Mouse (Mus musculus): Measurements from ENCODE around the gene Lysmd4. TPM values are rescaled to one million over a fixed set of nuclear protein-coding genes. Genes with fewer than 3 reads are reported as not detected.
"Not testable (repeated sequence)": the region's sequence is repeated elsewhere in the genome, so short reads cannot be mapped to it uniquely, and the experiment has no call there.

Gene Lysmd4
- total RNA-seq, 2 experiments from 2014 or later: 32.5 to 35.4 TPM

DNA sequence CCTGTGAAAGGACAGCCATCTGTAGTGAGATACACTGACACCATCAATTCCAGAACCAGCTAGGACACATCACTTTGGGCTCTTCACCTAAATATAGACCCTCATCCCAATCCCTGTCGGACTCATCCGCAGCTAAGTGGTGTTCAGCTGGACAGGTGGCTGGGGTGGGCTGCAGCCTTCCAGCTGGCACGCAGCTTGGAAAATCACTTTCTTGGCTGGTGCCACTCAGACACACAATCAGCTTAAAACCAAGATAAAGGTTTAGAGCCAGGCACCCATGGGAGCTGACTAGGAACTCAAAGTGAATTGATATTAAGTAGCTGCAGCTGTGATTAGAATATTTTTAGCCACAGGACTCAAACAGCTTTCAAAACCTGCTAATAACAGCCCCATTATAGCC, 7.9 kb downstream of the Lysmd4 start:
- intact Hi-C loops (cut with DNase I): no loop called here
- DNase-seq: peak; percentile 60

DNA sequence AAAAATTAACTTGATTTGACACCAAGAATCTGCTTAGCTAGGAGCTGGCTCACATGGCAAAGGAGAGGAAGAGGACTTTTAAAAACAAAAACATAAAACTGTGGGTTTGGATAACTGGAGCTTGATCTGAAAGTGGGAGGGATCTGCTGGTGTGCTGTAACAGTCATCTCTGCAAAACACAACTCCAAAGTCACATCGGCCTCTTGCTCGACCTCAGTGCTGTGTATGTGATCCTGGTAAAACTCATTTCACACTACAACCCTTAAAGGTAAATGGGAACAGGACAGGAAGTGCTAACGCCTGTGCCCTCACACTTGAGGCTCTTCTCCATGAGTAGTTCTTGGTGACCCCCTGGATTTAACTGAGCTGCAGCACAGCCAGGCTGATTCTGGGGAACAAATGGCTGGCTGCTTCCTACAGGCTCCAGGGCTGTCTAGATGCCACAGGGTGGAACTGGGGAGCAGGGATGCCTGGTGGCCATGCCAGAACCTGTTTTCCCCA, 8.3 kb downstream of the Lysmd4 start:
- intact Hi-C loops (cut with DNase I): no loop called here
- peak; percentile 7 for DNase-seq

DNA sequence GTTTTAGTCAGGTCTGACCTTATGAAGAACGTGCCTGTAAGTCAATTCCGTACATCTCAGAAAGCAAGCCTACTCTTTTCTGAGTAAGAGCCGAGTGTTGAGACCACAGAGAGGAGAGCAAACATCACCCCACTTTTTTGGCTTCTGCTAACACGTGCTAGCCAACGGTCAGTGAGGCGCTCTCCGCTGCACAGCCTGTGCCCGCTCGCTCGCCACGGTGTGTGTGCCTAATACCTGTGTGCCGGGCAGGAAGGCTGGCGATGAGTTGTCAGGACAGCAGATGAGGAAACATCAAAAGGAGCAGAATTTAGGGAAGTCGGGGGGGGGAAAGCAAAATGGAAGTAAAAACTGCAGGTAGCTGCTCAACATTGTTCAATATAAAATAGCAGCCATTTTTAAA, 10.2 kb downstream of the Lysmd4 start:
- intact Hi-C loops (cut with DNase I): no loop called here
- no peak for DNase-seq

DNA sequence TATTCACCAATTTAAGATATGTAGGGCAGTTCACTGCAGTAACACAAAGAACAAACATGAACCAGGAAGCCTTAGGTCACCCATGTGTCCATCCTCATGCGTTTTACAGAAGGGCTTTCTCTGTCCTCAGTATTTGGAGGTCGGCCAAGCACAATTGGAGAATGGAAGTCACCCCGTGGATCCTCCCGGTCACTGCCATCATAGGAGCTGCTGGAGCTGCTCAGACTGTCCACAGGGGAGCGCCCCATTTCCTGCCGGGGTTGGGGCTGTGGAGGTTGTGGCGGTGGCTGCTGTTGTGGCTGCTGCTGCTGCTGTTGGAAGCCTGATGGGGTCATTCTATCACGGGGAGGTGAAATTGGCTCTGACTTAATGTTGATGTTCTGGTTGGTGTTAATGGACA, 12.5 kb downstream of the Lysmd4 start:
- intact Hi-C loops (cut with DNase I): no loop called here
- DNase-seq: peak; percentile 28

- no peak for DNase-seq
- intact Hi-C loops (cut with DNase I): no loop called here
Measured at GRCm38 (mm10) chr7:67236351-67236750, 14.0 kb downstream of the Lysmd4 start.

GRCm38 (mm10) chr7:67237752-67238151, 15.4 kb downstream of the Lysmd4 start:
- intact Hi-C loops (cut with DNase I): no loop called here
- DNase-seq: no peak

DNA sequence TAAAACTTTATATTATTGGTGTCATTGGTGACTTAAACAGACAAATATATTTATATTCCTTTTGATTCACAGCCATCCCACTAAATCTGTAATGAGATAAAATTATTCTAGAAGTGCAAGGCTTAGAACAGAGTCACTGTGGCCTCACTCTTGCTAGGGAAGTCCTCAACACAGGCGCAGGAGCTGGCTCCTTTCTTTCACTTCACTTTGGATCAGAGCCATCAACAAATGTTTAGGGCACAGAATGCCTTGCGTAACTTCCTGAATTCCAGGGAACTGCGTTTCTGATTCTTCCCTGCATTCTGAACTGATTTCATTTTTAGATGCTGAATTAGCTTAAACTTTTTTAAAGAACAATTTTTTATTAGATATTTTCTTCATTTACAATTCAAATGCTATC, 19.6 kb downstream of the Lysmd4 start:
- intact Hi-C loops (cut with DNase I): loop anchor here (2.0 kb wide), 1 partner anchor 389 kb away; no protein-coding TSS in a partner anchor
- DNase-seq: no peak

GRCm38 (mm10) chr7:67243121-67243893, 21.0 kb downstream of the Lysmd4 start:
- no peak for DNase-seq
- intact Hi-C loops (cut with DNase I): loop anchor here (2.0 kb wide), 1 partner anchor 387 kb away; no protein-coding TSS in a partner anchor

GRCm38 (mm10) chr7:67243894-67244282, 21.5 kb downstream of the Lysmd4 start:
- intact Hi-C loops (cut with DNase I): loop anchor here (2.0 kb wide), 1 partner anchor 387 kb away; no protein-coding TSS in a partner anchor
- no peak for DNase-seq

DNA sequence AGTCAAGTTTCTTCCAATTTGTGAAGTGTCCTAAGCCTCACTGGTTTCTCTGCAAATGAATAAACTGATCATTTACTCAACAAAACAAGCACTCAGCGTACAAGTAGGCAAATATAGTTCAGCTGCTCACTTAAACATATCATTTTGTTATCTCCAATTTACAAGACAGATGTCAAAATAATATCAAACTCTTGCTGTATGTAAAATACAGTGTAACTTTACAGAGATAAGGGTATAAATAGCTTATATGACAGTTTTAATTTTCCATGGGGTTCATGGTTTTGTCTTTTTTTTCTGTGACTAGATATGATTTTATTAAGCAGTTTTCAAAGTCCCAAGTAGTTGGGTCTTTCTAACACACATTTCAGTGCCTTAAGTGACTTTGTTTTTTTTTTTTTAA, 22.9 kb downstream of the Lysmd4 start:
- no peak for DNase-seq
- intact Hi-C loops (cut with DNase I): no loop called here

DNA sequence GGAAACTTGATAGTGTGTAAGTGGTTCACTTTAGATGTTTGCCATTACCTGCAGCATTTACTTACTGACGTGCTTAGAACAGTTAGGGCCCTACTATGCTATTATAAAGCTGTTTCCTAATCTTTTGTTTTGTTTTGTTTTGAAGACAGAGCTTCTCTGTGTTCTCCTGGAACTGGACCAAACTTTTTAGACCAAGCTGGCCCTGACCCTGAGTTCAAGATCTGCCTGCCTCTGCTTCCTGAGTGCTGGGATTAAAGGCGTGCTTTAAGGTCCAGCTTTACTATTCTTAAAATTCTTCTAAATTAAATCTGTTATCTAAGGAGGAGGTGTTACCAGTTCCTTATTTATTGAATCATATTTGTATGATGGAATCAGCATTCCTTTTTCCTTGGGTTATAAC, 23.7 kb downstream of the Lysmd4 start:
- intact Hi-C loops (cut with DNase I): no loop called here

GRCm38 (mm10) chr7:67259828-67260563, 37.7 kb downstream of the Lysmd4 start:
- DNase-seq: peak; percentile 66
- intact Hi-C loops (cut with DNase I): loop anchor here (10.0 kb wide), 1 partner anchor 105 kb away; no protein-coding TSS in a partner anchor

More for the DNA sequence above, 23.7 kb downstream of the Lysmd4 start:
- no peak for DNase-seq

DNA sequence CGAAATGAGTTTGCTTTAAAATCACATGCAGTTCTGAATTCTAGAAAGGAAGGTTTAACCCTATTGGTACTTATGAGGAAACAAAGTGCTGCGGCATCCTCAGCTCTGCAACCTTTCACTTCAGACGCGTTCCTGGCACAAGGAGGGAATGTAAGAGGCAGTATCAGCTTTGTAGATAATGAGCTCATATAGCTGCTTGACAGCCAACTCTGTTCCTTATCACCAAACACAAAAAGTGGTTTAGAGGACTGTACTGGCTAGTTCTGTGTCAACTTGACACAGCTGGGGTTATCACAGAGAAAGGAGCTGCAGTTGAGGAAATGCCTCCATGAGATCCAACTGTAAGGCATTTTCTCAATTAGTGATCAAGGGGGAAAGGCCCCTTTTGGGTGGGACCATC, 48.1 kb downstream of the Lysmd4 start:
- intact Hi-C loops (cut with DNase I); DNase-seq: not testable (repeated sequence)

DNA sequence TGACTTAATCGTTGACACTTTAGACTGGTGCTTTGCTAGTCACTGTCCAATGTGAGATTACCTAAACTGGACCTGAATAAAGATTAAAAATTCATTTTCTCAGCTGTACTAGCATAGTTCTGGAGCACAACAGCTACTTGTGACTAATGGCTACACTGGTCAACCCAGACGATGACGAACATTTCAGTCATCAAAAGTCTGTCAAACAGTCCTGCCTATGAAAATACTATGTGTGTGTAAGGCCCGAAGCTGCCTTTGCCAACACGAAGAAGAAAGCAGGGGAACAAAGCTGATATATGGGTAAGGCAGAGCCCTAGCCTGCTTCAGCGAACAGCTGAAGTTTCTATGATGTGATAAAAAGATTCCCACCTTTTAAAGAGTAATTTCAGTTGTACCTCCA, 61.2 kb downstream of the Lysmd4 start:
- intact Hi-C loops (cut with DNase I): no loop called here
- no peak for DNase-seq

DNA sequence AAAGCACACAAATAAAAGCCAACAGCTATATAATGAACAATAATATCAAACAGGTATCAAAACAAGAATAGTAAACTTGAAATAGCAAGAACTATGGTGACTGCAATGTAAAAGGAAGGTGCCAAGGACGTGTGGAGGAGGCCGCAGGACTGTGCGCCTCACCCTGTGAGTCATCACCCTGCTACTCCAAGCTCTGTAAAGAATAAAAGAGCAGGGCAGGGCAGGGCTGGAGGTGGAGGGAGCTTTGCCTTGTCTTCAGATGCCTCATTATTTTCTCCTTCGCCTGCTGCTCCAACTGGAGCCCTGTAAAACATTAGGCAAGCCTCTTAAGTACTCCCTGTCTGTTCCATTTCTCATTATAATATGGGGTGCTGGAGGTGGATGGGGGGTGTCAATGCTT, 65.1 kb downstream of the Lysmd4 start:
- intact Hi-C loops (cut with DNase I): no loop called here
- DNase-seq: no peak

GRCm38 (mm10) chr7:67291356-67291755, 69.0 kb downstream of the Lysmd4 start:
- no peak for DNase-seq
- intact Hi-C loops (cut with DNase I): no loop called here

GRCm38 (mm10) chr7:67296419-67296818, 74.1 kb downstream of the Lysmd4 start:
- DNase-seq: no peak
- intact Hi-C loops (cut with DNase I): no loop called here

DNA sequence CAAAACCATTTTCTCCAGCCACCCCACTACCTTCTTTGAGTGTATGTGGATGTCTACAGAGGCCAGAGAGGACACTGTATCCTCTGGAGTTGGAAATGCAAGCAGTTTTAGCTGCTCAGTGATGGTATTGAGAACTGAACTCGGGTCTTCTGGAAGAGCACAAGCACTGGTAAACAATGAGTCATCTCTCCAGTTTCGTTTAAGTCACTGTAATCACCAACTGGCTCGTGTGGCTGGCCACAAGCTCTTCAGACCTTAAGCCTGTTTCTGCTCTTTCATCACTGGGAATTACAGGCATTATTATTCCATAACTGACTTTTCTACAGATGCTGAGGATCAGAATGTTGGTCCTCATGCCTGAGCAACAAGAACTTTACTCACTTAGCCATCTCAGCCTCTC, 82.6 kb downstream of the Lysmd4 start:
- intact Hi-C loops (cut with DNase I): no loop called here
- no peak for DNase-seq

DNA sequence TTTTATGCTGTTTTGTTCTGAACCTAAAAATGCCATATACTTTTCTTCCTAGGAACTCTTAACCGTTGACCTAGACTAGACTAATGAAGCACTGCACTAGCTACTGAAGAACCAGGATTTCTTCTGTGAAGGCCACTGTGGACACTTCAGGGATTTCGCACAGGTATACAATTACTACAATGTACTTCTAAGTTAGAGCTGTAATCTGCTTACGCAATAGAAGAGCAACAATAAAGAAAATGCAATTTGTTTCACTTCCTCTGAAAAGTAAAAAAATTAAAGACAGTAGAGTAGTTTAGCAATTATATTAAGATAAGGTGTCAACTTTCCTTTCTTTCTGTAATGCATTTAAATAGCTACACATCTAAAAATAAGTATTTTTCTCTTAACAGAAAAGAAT, 84.7 kb downstream of the Lysmd4 start:
- intact Hi-C loops (cut with DNase I): no loop called here

GRCm38 (mm10) chr7:67308102-67308501, 85.8 kb downstream of the Lysmd4 start:
- DNase-seq: no peak
- intact Hi-C loops (cut with DNase I): no loop called here

More for the DNA sequence above, 84.7 kb downstream of the Lysmd4 start:
- no peak for DNase-seq

GRCm38 (mm10) chr7:67310151-67310550, 87.8 kb downstream of the Lysmd4 start:
- intact Hi-C loops (cut with DNase I): no loop called here
- DNase-seq: no peak

GRCm38 (mm10) chr7:67313200-67313599, 90.9 kb downstream of the Lysmd4 start:
- intact Hi-C loops (cut with DNase I): no loop called here
- DNase-seq: no peak
